Mouse (Mus musculus): ENCODE measurements at regions not wholly inside any gene's neighbourhood (a gene's known extent, or its start where the extent isn't known, plus 50 kb on each side); places are given as distances from the start of the nearest gene placed in this dataset.

DNA sequence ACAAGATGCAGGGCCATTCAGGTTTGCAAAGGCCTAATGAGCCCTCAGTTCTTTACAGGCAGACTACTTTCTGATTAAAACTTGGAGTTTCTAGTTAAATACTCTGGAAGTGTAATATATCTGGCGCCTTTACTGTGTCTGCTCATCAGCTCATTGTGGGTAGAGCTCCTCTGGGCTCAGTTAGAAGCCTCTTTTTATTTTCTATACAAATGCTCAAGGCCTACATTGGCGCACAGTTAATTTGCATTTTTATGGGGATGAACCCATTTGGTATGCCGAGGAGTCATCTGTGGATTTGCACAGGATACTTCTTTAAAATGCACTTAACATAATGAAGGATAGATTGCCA lies 573.5 kb downstream of the Rps29 start:
- no peak for DNase-seq (ENCODE audit: low spot score in 2 of 2)
- intact Hi-C loops (cut with DNase I): no loop called here

DNA sequence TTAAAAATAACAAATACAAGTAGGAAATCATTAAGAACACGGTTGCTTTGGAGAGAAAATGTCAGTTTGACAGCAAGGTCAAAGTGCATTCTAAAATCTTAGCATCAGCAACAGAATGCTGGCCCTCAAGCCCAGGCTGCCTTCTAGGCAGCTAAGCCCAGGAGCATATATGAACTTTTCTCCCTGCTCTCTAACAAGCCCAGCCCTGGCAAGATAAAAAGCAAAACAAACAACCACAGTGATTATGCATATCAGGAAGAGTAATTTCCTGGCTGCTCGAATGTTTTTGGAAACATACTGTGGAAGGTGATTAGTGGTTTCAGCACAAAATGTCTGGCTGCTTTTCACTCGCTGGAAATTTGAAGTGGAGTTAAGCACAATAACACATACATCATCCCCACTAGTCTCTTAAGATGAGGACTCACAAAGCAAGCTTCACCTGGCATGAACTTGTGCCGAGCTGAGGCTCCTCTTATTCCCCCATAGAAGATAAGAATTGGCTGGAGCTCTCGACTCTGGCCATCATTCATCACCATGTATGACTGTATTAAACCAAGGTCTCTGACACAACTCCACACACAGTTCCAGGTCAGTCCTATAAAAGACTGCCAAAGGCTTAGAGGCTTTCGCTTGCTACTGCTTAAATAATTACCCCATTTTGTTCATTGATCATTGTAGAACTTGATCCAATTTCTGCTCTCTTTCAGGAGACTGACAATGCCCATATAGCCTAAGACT lies 574.0 kb downstream of the Rps29 start:
- intact Hi-C loops (cut with DNase I): no loop called here
- no peak for DNase-seq (ENCODE audit: low spot score in 2 of 2)

DNA sequence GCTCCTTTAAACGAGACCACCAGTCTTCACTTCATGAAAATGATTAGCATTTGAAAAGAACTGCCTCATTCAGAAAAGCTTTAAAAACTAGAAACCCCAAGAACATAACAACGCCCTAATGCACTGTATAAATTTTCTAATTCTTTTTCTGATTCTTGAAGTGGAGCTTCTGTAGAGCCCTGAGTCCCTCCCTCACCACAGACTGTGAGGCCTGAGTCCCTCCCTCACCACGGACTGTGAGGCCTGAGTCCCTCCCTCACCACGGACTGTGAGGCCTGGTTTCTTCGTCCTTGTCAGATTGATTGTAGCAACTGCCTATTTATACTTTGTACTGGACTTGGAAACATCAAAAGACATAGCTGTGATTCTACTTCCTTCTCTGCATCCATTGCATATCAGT lies 579.1 kb downstream of the Rps29 start:
- DNase-seq (ENCODE audit: low spot score in 2 of 2): no peak
- intact Hi-C loops (cut with DNase I): no loop called here

DNA sequence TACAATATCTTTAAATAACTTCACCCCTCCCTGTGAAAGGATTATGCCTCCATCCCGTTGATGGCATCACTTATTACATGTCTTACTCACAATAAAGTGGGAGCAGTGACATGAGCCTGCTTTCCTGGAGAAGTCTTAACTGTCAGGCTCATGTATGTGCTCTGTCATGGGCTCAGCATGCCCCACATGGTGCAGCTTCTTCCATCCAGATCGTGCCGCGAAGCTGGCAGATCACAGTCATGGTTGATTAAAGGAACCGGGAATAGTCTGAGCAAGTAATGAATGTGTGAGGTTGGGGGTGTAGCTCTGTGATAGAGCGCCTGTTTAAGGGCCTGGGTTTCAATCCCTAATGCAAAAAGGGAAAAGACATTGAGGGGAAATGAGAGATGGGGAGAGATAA lies 581.5 kb downstream of the Rps29 start:
- intact Hi-C loops (cut with DNase I): no loop called here
- no peak for DNase-seq (ENCODE audit: low spot score in 2 of 2)

DNA sequence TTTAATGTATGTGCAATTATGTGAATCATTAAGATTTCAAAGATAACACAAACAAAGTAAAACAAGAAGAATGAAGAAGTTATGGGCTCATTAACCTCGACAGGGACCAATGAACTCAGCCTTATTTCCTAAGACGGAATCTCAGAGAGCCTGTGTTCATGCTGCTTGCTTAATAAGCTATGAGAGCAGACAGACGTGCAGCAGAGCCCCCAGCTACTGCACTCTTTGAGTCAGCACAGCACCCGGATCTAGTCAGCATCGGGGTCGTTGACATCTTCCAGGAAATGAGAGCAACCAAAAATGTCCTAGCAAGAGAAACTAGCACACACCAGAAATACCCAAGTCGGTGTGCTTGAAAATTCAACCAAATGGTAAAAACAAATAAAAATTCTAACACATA lies 582.1 kb downstream of the Rps29 start:
- no peak for DNase-seq (ENCODE audit: low spot score in 2 of 2)

DNA sequence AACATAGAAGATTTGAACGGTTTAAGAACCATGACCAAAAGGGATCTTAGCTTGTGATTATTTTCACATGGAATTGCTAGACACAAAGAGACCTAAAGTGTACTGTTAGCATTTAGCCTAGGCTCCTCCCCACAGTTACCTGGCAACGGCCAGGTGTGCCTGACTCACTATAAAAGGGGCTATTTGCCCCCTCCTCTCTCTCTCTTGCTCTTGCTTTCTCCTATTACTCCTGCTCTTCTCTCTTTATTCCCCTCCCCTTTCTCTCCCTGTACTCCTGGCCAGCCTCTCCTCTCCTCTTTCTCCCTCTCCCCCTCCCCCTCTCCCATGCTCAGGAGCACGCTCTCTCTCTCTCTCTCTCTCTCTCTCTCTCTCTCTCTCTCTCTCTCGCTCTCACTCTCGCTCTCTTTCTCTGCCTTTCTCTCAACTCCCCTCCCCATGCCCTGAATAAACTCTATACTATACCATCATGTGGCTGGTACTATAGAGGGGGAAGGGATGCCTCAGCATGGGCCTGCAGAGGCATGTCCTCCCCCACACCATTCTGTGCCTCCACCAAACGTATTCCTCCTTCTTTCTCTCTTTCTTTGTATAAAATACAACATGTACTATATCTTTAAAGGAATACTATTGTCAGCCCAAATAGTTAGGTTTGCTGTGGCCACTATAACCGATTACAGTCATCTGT lies 603.9 kb downstream of the Rps29 start:
- intact Hi-C loops (cut with DNase I): no loop called here
- DNase-seq (ENCODE audit: low spot score in 2 of 2): no peak

More for the DNA sequence above, 582.1 kb downstream of the Rps29 start:
- intact Hi-C loops (cut with DNase I): no loop called here

DNA sequence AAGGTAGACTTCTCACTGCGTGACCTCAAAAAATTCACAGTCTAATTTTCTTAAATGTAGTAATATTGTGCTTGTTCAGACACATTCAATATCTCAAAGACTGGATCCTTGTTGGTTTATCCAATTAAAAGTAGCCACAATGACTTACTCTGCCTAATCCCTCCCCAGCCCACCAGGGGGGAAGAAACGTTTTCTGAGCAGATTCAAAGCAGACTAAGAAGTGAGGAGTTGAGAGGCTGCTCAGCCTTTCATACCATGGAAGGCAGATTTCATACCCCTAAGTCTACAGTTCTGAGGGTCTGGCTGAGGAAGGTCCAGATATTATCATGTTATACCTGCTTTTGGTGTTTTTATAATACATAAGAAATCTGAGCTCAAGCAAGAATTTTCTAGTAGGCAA lies 604.7 kb downstream of the Rps29 start:
- intact Hi-C loops (cut with DNase I): no loop called here
- no peak for DNase-seq (ENCODE audit: low spot score in 2 of 2)

DNA sequence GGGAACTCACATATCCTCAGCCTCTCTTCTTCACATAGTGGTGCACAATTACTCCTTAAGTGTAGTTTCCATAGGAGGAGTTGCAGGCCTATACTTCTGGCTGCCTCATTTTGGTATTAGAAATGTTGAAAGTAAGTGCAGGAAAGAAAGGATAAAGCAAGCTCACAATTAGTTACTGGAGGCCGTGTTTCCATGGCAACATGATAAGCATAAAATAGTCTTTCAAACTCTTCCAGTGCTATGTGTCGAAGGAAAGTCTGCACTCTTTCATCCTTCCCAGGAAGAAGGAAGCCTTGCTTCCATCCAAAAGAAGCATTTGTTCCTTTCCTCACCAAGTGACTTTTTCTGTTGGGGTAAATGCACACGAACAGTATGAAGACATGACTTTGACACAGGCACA lies 617.2 kb downstream of the Rps29 start:
- intact Hi-C loops (cut with DNase I): no loop called here
- no peak for DNase-seq (ENCODE audit: low spot score in 2 of 2)

DNA sequence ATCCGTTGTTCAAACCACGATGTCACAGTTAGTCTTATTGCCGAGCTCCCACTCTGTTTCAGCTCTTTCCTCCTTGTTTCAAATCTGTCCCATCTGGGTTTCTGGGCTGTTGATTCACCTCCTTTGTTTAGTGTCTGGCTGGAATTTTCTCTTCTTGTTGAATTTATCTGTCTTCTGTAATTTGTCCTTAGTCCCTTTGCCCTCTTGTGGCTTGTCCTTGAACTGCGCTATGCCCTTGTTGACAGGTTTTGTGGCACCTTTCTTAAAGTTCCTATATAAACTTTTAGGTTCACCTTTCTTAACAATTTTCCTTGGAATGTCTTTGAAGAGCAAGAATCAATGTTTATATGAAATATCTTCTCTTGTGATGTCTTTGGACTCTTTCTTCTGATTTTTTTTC lies 658.2 kb downstream of the Rps29 start:
- no peak for DNase-seq (ENCODE audit: low spot score in 2 of 2)

DNA sequence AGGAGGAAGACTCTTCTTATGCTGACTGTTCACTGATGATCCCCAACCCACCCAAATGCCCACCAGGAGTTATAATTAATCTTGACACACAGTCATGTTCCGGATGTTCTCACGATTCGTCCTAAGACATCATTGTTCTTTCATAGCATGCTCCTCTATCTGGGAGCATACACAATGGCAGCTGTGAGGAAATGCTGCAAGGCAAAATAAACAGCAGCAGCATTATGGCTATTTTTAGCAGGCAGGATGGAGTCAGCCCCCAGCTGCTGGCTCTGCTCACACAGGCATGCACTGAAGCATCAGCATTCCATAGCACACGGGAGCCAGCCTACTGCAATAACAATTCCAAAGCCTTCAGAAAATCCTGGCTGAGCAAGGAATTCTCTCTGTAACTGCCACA lies 696.0 kb downstream of the Rps29 start:
- DNase-seq (ENCODE audit: low spot score in 2 of 2): peak; percentile 19 to 44
- intact Hi-C loops (cut with DNase I): no loop called here

More for the DNA sequence above, 658.2 kb downstream of the Rps29 start:
- intact Hi-C loops (cut with DNase I): no loop called here

DNA sequence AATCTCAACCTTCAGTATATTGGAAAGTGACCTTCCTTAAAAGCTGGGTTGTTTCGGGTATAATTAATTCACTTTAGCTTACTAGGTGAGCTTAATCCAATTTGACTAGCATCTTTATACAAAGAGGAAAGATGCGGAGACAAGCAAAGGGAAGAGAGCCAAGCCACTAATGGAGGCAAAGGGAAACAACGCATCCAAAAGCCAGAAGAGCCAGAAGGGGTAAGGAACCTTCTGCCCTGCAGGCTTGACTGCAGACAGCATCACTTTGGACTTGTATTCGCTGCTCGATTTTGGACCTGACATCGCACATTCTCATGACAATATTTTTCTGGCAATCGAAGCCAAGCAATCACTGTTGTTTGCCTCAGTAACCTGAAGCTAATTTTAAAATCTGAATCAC lies 700.8 kb downstream of the Rps29 start:
- intact Hi-C loops (cut with DNase I): no loop called here
- no peak for DNase-seq (ENCODE audit: low spot score in 2 of 2)

DNA sequence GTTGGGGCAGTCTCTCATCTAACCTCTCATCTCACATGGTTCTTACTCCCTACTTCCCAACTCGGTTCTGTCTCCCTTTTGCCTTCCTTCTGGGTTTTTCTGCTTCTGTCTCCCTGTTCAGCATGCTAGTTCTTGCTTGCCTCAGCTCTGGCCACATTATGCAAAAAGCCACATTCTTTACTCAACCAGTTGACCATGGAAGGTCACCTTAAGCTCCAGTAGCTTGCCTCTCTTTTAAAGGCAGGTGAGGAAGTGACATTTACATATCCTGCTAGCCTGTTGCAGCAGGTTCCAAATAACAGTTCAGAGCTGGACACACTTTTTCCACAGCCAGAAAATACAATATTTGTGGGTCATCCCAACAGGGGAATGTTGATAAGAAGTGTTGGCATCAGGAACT lies 732.4 kb downstream of the Rps29 start:
- no peak for DNase-seq (ENCODE audit: low spot score in 2 of 2)

DNA sequence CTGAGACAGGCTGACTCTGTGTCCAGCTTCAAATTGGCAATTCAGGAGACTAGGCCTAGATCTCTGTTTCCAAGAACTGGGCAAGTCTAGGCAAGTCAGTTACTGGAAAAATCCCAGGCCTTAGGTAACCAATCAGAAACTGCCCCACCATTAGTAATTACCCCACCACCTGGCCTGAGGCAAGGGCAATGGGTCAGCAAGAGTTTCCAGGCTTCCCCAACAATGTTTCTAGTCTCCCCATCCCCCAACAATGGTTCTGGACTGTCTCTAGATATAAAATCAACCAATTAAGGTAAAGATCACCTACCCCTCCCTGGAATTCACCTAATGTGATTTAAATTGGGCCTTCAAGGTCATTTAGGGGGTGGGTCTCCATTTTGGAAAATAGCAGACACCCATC lies 734.0 kb downstream of the Rps29 start:
- intact Hi-C loops (cut with DNase I): no loop called here
- DNase-seq (ENCODE audit: low spot score in 2 of 2): no peak

More for the DNA sequence above, 732.4 kb downstream of the Rps29 start:
- intact Hi-C loops (cut with DNase I): no loop called here

Data from left cerebral cortex, postnatal 25 days (tissue).